Mouse (Mus musculus) limb, embryonic 13.5 days (tissue): ENCODE data around the gene Lipo4. TPM values are rescaled to one million over a fixed set of nuclear protein-coding genes. Genes with fewer than 3 reads are reported as not detected.
"Not testable (repeated sequence)": the region's sequence is repeated elsewhere in the genome, so short reads cannot be mapped to it uniquely, and the experiment has no call there.

Experiments used
- ATAC-seq: fragments of 200-750 bp; cut with Nextera tagmentation; 2 replicates; pipeline ENCODE4 v1.8.0; 2017; ENCODE audit warnings: low read depth, moderate number of reproducible peaks, moderate TSS enrichment; ENCODE audit not compliant: low FRiP score
- H3K27ac ChIP-seq: fragments of 300-500 bp; sonication (generic); 2 replicates; pipeline ENCODE4 v1.5.1; 2015; ENCODE audit warnings: inconsistent platforms, mild to moderate bottlenecking, moderate library complexity
- H3K27me3 ChIP-seq: fragments of 300-500 bp; sonication (generic); 2 replicates; pipeline ENCODE4 v1.6.1; 2015; ENCODE audit warnings: mild to moderate bottlenecking, inconsistent platforms
- H3K36me3 ChIP-seq: fragments of 300-500 bp; sonication (generic); 2 replicates; pipeline ENCODE4 v1.6.1; 2015; ENCODE audit warnings: inconsistent platforms, mild to moderate bottlenecking, moderate library complexity
- H3K4me1 ChIP-seq: fragments of 300-500 bp; sonication (generic); 2 replicates; pipeline ENCODE4 v1.6.1; 2015; ENCODE audit warnings: inconsistent platforms
- H3K4me2 ChIP-seq: fragments of 300-500 bp; sonication (generic); replicated peaks from 2 replicates; pipeline ENCODE4 v1.6.1; 2015; ENCODE audit warnings: inconsistent platforms, mild to moderate bottlenecking, moderate library complexity
- H3K4me3 ChIP-seq: fragments of 300-500 bp; sonication (generic); 2 replicates; pipeline ENCODE4 v1.5.1; 2015; ENCODE audit warnings: moderate library complexity, mild to moderate bottlenecking, inconsistent platforms
- H3K9ac ChIP-seq: fragments of 300-500 bp; sonication (generic); 2 replicates; pipeline ENCODE4 v1.6.1; 2015; ENCODE audit warnings: mild to moderate bottlenecking, inconsistent platforms
- H3K9me3 ChIP-seq: fragments of 300-500 bp; sonication (generic); 2 replicates; pipeline ENCODE4 v1.6.1; 2016; ENCODE audit warnings: inconsistent platforms
- WGBS: fragments of 180-500 bp; shearing (Covaris S2); methylation state at CpG from one replicate; pipeline ENCODE4 v1.1.7; 2015; 5-methylcytosine and 5-hydroxymethylcytosine counted together
- polyA plus RNA-seq: library from polyadenylated mRNA; unstranded; fragments of >200 nt; fragmentation: Nextera tagmentation; extraction: Ambion mirVana; gene quantifications from 2 replicates; pipeline ENCODE4 v1.2.1, GENCODE M21; 2015

Gene Lipo4
- not detected in 2 replicates for polyA plus RNA-seq

GRCm38 (mm10) chr19:33517680-33518079, at the start of gene Lipo4:
TSS of gene Lipo4 (minus strand) at chr19:33517780.
- Histone ChIP-seq H3K36me3 (no peaks in the 10 kb centered on the region), H3K27me3 (no peaks in the 10 kb centered on the region), H3K4me2 (no peak within 1 kb of the TSS), H3K4me3 (no peak within 1 kb of the TSS), H3K27ac (no peak within 1 kb of the TSS), H3K9ac (no peak within 1 kb of the TSS), H3K4me1 (no peaks in the 10 kb centered on the region), H3K9me3 (no peaks in the 10 kb centered on the region)
- ATAC-seq, result no peak

GRCm38 (mm10) chr19:33456426-33456825, 61.2 kb downstream of the Lipo4 start:
- not testable (repeated sequence) for ATAC-seq, H3K4me1 ChIP-seq, H3K9me3 ChIP-seq, H3K4me3 ChIP-seq, H3K27ac ChIP-seq, H3K9ac ChIP-seq, H3K4me2 ChIP-seq, H3K36me3 ChIP-seq, H3K27me3 ChIP-seq
- 51% methylated on average over 4 of the region's 4 CpGs for WGBS

- no peak overlapping the region for H3K9ac ChIP-seq
- WGBS, result 49% methylated on average over 4 of the region's 4 CpGs
- H3K27ac ChIP-seq, result no peak overlapping the region
- peaks cover 12% of the 10 kb centered on the region for H3K9me3 ChIP-seq
- H3K4me2 ChIP-seq, result no peak overlapping the region
- ATAC-seq, result no peak
- H3K4me1 ChIP-seq, result no peaks in the 10 kb centered on the region
- H3K36me3 ChIP-seq, result no peaks in the 10 kb centered on the region
- no peak overlapping the region for H3K4me3 ChIP-seq
- H3K27me3 ChIP-seq, result no peaks in the 10 kb centered on the region
Observed at GRCm38 (mm10) chr19:33453725-33454124, 63.9 kb downstream of the Lipo4 start.

Other genes starting within 250 kb of the Lipo4 start
- 7.6 and 7.7 TPM in 2 replicates for gene Rnls, start 125.5 kb downstream of the Lipo4 start, polyA plus RNA-seq
- gene Gm8978, start 107.5 kb upstream of the Lipo4 start, polyA plus RNA-seq, result not detected in 2 replicates
- gene Lipo2, start 233.6 kb upstream of the Lipo4 start, polyA plus RNA-seq, result 0.06 and 0.23 TPM in 2 replicates
- gene Lipo3, start 244.2 kb upstream of the Lipo4 start, polyA plus RNA-seq, result 9.0 and 10.1 TPM in 2 replicates